Mouse (Mus musculus): ENCODE results near the gene Wdr53. TPM values are rescaled to one million over a fixed set of nuclear protein-coding genes. Genes with fewer than 3 reads are reported as not detected.
"Not testable (repeated sequence)": the region's sequence is repeated elsewhere in the genome, so short reads cannot be mapped to it uniquely, and the experiment has no call there.

The Wdr53 gene
- total RNA-seq (2021) = 10 to 100 TPM; 10.7 to 12.8 TPM
- long read RNA-seq, experiment 1, partial matches to known transcripts = 0 of 6 reads
- long read RNA-seq, experiment 1, other reads (novel, unspliced or antisense) = 2 of 6 reads
- long read RNA-seq, experiment 2, transcript Wdr53-203 (3 exons, 832 nt) = major isoform, 5 of 9 reads
- long read RNA-seq, experiment 2, partial matches to known transcripts = 2 of 9 reads
- long read RNA-seq, experiment 2, other reads (novel, unspliced or antisense) = 2 of 9 reads

- DNase-seq (ENCODE audit: low spot score in 2 of 2) = peak; percentile 96 to 98
Observed at GRCm38 (mm10) chr16:32246952-32247370, at the start of gene Wdr53, which contains the start of gene Fbxo45. Gene Wdr53, plus strand, starts transcription at chr16:32247227. Gene Fbxo45, minus strand, starts transcription at chr16:32247158.

- no peak for DNase-seq (ENCODE audit: low spot score in 2 of 2)
Observed at GRCm38 (mm10) chr16:32200256-32201003, 46.6 kb upstream of the Wdr53 start.

- no peak for DNase-seq (ENCODE audit: low spot score in 2 of 2)
Observed at GRCm38 (mm10) chr16:32201004-32201325, 46.1 kb upstream of the Wdr53 start.

GRCm38 (mm10) chr16:32202681-32203080 is 44.3 kb upstream of the Wdr53 start:
- peak; percentile 33 to 41 for DNase-seq (ENCODE audit: low spot score in 2 of 2)

GRCm38 (mm10) chr16:32204902-32205301 is 42.1 kb upstream of the Wdr53 start:
- DNase-seq (ENCODE audit: low spot score in 2 of 2) = no peak

- DNase-seq (ENCODE audit: low spot score in 2 of 2) = no peak
Observed at GRCm38 (mm10) chr16:32214156-32214555, 32.9 kb upstream of the Wdr53 start.

GRCm38 (mm10) chr16:32214804-32215576 is 32.0 kb upstream of the Wdr53 start:
- DNase-seq (ENCODE audit: low spot score in 2 of 2) = no peak

GRCm38 (mm10) chr16:32221803-32222202 is 25.2 kb upstream of the Wdr53 start:
- no peak for DNase-seq (ENCODE audit: low spot score in 2 of 2)

GRCm38 (mm10) chr16:32222399-32222798 is 24.6 kb upstream of the Wdr53 start:
- no peak for DNase-seq (ENCODE audit: low spot score in 2 of 2)

GRCm38 (mm10) chr16:32232050-32232449 is 15.0 kb upstream of the Wdr53 start:
- not testable (repeated sequence) for DNase-seq (ENCODE audit: low spot score in 2 of 2)

- no peak for DNase-seq (ENCODE audit: low spot score in 2 of 2)
Observed at GRCm38 (mm10) chr16:32237930-32238680, 8.9 kb upstream of the Wdr53 start.

GRCm38 (mm10) chr16:32239428-32240312 is 7.4 kb upstream of the Wdr53 start:
- no peak for DNase-seq (ENCODE audit: low spot score in 2 of 2)

- no peak for DNase-seq (ENCODE audit: low spot score in 2 of 2)
Observed at GRCm38 (mm10) chr16:32243901-32244300, 3.1 kb upstream of the Wdr53 start.

- DNase-seq (ENCODE audit: low spot score in 2 of 2) = peak; percentile 24 to 51
Observed at GRCm38 (mm10) chr16:32246351-32246791, 656 bp upstream of the Wdr53 start.

GRCm38 (mm10) chr16:32264225-32264624 is 17.2 kb downstream of the Wdr53 start:
- not testable (repeated sequence) for DNase-seq (ENCODE audit: low spot score in 2 of 2)

GRCm38 (mm10) chr16:32271291-32271690 is 24.3 kb downstream of the Wdr53 start, which contains the start of gene Smco1:
Gene Smco1, plus strand, starts transcription at chr16:32271468.
- no peak for DNase-seq (ENCODE audit: low spot score in 2 of 2)

- no peak for DNase-seq (ENCODE audit: low spot score in 2 of 2)
Observed at GRCm38 (mm10) chr16:32273338-32273737, 26.3 kb downstream of the Wdr53 start.

- DNase-seq (ENCODE audit: low spot score in 2 of 2) = no peak
Observed at GRCm38 (mm10) chr16:32275041-32275440, 28.0 kb downstream of the Wdr53 start.

GRCm38 (mm10) chr16:32275830-32276229 is 28.8 kb downstream of the Wdr53 start:
- no peak for DNase-seq (ENCODE audit: low spot score in 2 of 2)
